Mouse (Mus musculus) megakaryocyte-erythroid progenitor cell, adult 5-6 weeks (primary cell): Measurements from ENCODE around the gene Pgghg. TPM values are rescaled to one million over a fixed set of nuclear protein-coding genes. Genes with fewer than 3 reads are reported as not detected.
A peak's percentile ranks its signal among the peaks of the same experiment; 100 is the strongest.

ENCODE experiments used
- ATAC-seq: replicated peaks from 2 replicates; pipeline ENCODE4 v1.8.0; 2016; ENCODE audit warnings: mild to moderate bottlenecking, inconsistent platforms; ENCODE audit not compliant: severe bottlenecking, poor library complexity, low FRiP score, low TSS enrichment
- total RNA-seq, 2 experiments: library from RNA; stranded (forward) in 1 of 2; stranded (reverse) in 1 of 2; fragments of 200-1000, 215-1000 nt in 1 of 2; fragments of >200 nt in 1 of 2; fragmentation: Nextera tagmentation in 1 of 2; gene quantifications; 2 replicates each; pipeline ENCODE4 v1.2.3; 2014 to 2017

Pgghg gene
- total RNA-seq, 2 experiments from 2014 or later: 7.2 to 18.7 TPM

DNA sequence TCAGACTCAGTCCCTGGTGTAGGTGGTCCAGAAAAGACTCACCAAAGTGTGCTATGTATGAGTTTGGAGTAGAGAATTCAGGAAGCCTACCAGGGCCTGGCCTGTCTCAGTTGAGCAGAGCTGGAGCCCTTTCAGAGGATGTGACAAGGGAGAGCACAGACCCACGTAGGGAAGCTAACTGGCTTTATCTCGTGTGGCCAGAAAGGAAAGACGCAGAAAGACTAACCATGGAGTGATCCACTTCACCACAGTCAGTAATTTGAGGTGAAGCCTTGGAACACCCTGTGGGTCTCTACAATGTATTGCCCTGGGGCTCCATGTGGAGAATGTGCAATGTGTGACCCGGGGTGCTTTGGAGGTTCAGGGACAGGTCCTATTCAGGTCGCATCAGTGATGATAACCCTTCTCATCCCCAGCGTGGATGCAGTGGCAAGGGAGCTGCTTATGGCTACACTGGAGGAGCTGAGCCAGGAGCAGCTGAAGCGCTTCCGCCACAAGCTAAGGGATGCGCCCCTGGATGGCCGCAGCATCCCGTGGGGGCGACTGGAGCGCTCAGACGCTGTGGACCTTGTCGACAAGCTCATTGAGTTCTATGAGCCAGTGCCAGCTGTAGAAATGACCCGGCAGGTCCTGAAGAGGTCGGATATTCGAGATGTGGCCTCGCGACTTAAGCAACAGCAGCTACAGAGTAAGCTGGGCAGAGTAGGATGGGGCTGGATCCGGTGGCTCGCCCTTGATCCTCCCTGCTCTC lies 19.8 kb upstream of the Pgghg start:
- peak; percentile 41; the same call in 1 of the 2 replicates for ATAC-seq

- ATAC-seq: peak; percentile 30
Observed at GRCm38 (mm10) chr7:140922398-140923069, 18.7 kb upstream of the Pgghg start.

GRCm38 (mm10) chr7:140923070-140923775 lies 18.0 kb upstream of the Pgghg start:
- no peak for ATAC-seq

DNA sequence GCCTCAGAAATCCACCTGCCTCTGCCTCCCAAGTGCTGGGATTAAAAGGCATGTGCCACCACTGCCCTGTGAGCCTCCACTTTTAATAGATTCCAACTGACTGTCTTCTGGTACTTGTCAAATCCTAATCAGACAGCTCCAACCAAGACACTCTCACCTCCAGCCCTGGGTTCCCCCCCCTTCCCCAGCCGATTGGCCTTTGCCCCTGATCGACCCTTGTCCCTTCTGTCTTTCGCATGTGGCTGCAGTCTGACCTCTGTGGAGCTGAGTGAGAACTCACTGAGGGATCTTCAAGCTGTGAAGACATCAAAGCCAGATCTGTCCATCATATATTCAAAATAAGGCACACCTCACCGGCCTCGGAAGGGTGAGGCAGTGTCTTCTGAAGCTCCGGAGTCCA lies 14.0 kb upstream of the Pgghg start:
- no peak for ATAC-seq

- ATAC-seq: no peak; the same call in 1 of the 2 replicates
Observed at GRCm38 (mm10) chr7:140938436-140938835, 2.8 kb upstream of the Pgghg start.

- no peak for ATAC-seq
Observed at GRCm38 (mm10) chr7:140938896-140939295, 2.3 kb upstream of the Pgghg start.

- no peak for ATAC-seq
Observed at GRCm38 (mm10) chr7:140939669-140940171, 1.5 kb upstream of the Pgghg start.

DNA sequence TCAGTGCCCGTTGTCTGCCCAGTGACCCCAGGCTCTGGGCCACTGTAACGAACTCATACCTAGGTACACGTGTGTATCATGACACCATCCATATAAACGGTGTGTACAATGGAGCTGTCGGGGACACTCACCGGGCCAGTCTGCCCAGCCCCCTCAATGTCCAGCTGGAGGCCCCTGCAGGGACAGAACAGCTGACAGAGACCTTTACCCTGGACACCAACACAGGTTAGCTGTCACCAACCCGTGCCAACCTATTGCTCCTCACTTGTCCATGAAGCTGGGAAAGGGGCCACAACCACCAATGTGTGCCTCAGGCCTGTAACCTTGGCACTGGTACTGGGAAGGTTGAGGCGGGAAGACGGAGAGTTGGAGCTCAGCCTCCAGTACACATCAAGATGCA lies 1.1 kb downstream of the Pgghg start:
- no peak for ATAC-seq

- ATAC-seq: no peak
Observed at GRCm38 (mm10) chr7:140942811-140943210, 1.6 kb downstream of the Pgghg start.

GRCm38 (mm10) chr7:140943356-140943755 lies 2.2 kb downstream of the Pgghg start:
- ATAC-seq: no peak

DNA sequence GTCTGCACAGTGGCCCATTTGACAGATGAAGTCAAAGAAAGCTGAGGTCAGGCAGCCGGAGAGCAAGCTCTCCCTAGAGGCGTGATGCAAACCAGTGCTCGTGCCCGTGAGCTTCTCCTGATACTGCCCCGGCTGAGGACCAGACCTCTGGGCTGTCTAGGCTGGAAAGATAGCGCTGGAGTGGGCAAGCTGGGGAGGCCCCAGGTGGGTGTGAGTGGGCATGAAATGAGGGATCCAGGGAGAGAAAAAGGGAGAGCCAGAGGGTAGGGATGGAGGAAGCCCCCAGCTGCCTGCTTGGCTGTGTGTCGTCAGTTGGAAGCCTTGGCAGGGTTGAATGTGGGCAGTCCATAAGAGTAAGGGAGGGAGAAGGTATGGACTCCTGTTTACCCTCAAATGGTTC lies 3.0 kb downstream of the Pgghg start:
- no peak for ATAC-seq

- no peak for ATAC-seq
Observed at GRCm38 (mm10) chr7:140945247-140945646, 4.1 kb downstream of the Pgghg start.

DNA sequence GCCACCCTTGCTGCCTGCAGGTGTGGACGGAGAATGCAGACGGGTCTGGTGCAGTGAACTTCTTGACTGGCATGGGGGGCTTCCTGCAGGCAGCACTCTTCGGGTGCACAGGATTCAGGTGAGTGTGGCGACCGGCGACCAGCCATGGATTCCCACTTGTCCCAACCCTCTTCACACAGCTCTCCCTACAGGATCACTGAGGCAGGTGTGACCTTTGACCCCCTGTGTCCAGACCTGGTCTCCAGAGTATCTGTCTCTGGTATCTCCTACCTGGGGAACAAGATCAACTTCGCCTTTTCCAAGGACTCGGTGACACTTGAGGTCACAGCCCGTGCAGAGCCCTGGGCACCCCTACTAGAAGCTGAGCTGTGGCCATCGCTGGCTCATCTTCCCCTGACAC lies 5.1 kb downstream of the Pgghg start:
- ATAC-seq: no peak

DNA sequence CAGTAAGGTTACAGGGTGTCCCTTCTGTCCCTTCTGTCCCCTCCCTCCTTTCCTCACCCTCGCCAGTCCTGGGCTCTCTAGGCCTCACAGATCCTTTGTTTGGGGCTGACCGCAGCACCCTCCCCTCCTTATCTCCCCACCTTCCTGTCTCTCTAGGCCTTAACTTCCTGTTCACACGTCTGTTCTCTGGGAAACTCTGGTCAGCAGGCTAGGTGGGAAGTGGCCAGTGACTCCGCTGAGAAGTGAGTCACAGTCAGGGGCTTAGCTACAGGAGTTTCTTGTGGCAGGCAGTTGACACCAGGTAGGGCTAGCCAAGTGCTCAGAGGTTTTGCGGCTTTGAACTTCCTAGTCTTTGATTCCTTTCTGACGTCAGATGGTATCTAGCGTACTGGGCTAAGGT lies 5.8 kb downstream of the Pgghg start:
- 0 out of 2 replicates have a peak, but pooled peaks have one; percentile 5 for ATAC-seq

GRCm38 (mm10) chr7:140948161-140948560 lies 7.0 kb downstream of the Pgghg start:
- ATAC-seq: no peak

- no peak for ATAC-seq
Observed at GRCm38 (mm10) chr7:140949255-140949654, 8.1 kb downstream of the Pgghg start.

GRCm38 (mm10) chr7:140949824-140950530 lies 8.8 kb downstream of the Pgghg start, which contains the start of gene Ifitm5:
Gene Ifitm5 (minus strand): TSS chr7:140950291.
- no peak for ATAC-seq

- no peak for ATAC-seq
Observed at GRCm38 (mm10) chr7:140951051-140951450, 9.9 kb downstream of the Pgghg start.

DNA sequence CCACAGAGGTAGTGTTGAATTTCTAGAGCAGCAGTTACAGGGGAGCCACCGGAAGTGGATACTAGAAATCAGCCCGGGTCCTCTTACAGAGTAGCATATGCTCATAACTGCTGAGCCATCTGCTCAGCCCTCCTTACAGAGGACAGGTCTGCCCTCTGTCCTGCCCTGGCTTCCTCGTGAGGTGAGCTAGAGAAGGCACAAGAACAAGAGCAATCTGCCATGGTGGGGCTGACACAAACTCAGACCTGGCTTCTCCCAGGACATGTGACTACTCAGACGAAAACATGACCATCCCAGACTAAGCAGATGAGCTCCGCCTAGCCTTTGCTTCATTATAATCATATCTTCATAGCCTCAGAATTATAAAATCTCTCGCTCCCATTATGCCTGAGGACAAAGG lies 10.6 kb downstream of the Pgghg start:
- no peak for ATAC-seq

DNA sequence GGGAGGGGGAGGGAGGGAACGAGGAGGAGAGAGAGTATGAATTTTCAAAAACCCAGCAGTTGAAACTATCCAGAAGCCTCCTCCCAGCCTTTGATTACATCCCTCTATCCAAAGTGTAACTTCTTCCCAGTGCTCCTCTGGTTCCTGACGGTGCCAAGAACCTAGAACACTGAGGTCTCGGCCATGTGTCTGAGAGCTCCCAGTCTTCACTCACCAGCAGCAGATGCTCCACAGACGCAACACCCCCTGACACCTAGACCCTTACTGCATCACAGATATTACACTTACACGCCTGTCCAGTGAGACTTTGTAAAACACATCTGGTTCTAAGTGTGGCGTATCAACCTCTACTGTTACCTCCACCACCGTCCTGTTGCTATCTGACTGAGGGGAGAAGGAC lies 11.2 kb downstream of the Pgghg start:
- ATAC-seq: no peak
